Mouse (Mus musculus): ENCODE measurements around the gene Samd4b. TPM values are rescaled to one million over a fixed set of nuclear protein-coding genes. Genes with fewer than 3 reads are reported as not detected.

Samd4b gene
- total RNA-seq, 1 experiment: 30.3 TPM

DNA sequence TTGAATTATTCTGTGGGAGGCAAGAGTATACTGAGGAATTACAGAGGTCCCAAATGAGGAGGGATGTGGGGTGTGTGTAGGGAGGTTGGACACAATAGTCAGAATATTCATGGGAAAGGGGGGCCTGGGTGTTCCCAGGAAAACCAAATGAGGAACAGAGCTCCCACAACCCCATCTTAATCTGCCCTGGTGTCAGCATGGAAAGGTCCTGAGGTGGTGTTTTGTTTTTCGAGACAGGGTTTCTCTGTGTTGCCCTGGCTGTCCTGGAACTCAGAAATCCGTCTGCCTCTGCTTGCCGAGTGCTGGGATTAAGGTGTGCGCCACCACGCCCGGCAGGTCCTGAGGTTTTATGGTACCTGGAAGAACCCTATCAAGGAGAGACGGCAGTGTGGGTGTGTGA lies 239.5 kb downstream of the Samd4b start:
- no peak for DNase-seq (ENCODE audit: low read depth, low spot score)
- Histone ChIP-seq H3K9ac (ENCODE audit: insufficient read depth, low read depth, low read length, poor library complexity, severe bottlenecking) (no peak overlapping the region), H3K4me1 (ENCODE audit: control insufficient read depth in 2 of 2, insufficient read depth in 2 of 2, low read length in 2 of 2, poor library complexity in 1 of 2) (peaks cover 0 to 16% of the 10 kb centered on the region in 2 experiments; a peak in 2 of 4 replicates), H3K27ac (ENCODE audit: insufficient read depth, low read depth, low read length, poor library complexity, severe bottlenecking) (no peak overlapping the region; the same call in 1 of the 2 replicates), H3K4me3 (ENCODE audit: insufficient read depth in 1 of 2, low read depth in 1 of 2, low read length in 2 of 2, poor library complexity in 1 of 2, severe bottlenecking in 1 of 2) (no peak overlapping the region), H3K9me3 (ENCODE audit: control insufficient read depth, insufficient read depth, low read depth, low read length) (no peaks in the 10 kb centered on the region), H3K36me3 (ENCODE audit: control insufficient read depth, insufficient read depth, low read length, poor library complexity, severe bottlenecking) (peaks cover 27% of the 10 kb centered on the region)
- in situ Hi-C loops (cut with MboI; ENCODE audit: low sequenced_read_pairs in 2 of 2, unreplicated experiment in 2 of 2): no loop called here
- TF ChIP-seq MAFK (IDR thresholded peaks at IDR 0.05; ENCODE audit: insufficient read depth, low read depth, low read length) (no peak), ZNF384 (IDR thresholded peaks at IDR 0.05; ENCODE audit: low read depth, low read length) (no peak), CHD2 (IDR thresholded peaks at IDR 0.05; ENCODE audit: low read depth, low read length) (no peak), HCFC1 (IDR thresholded peaks at IDR 0.05; ENCODE audit: borderline replicate concordance, insufficient read depth, low read length) (no peak), ZC3H11A (IDR thresholded peaks at IDR 0.05; ENCODE audit: borderline replicate concordance, low read depth, low read length) (no peak)

- H3K9ac ChIP-seq (ENCODE audit: insufficient read depth, low read depth, low read length, poor library complexity, severe bottlenecking): no peak overlapping the region
- H3K9me3 ChIP-seq (ENCODE audit: control insufficient read depth, insufficient read depth, low read depth, low read length): no peaks in the 10 kb centered on the region
- peaks cover 1 to 16% of the 10 kb centered on the region in 2 experiments; a peak in 3 of 4 replicates for H3K4me1 ChIP-seq (ENCODE audit: control insufficient read depth in 2 of 2, insufficient read depth in 2 of 2, low read length in 2 of 2, poor library complexity in 1 of 2)
- H3K27ac ChIP-seq (ENCODE audit: insufficient read depth, low read depth, low read length, poor library complexity, severe bottlenecking): no peak overlapping the region
- no peak overlapping the region for H3K4me3 ChIP-seq (ENCODE audit: insufficient read depth in 1 of 2, low read depth in 1 of 2, low read length in 2 of 2, poor library complexity in 1 of 2, severe bottlenecking in 1 of 2)
- no peak for DNase-seq (ENCODE audit: low read depth, low spot score)
- peaks cover 32% of the 10 kb centered on the region for H3K36me3 ChIP-seq (ENCODE audit: control insufficient read depth, insufficient read depth, low read length, poor library complexity, severe bottlenecking)
- TF ChIP-seq ZNF384 (IDR thresholded peaks at IDR 0.05; ENCODE audit: low read depth, low read length) (no peak), MAFK (IDR thresholded peaks at IDR 0.05; ENCODE audit: insufficient read depth, low read depth, low read length) (no peak), HCFC1 (IDR thresholded peaks at IDR 0.05; ENCODE audit: borderline replicate concordance, insufficient read depth, low read length) (no peak), CHD2 (IDR thresholded peaks at IDR 0.05; ENCODE audit: low read depth, low read length) (no peak), ZC3H11A (IDR thresholded peaks at IDR 0.05; ENCODE audit: borderline replicate concordance, low read depth, low read length) (no peak)
- in situ Hi-C loops (cut with MboI; ENCODE audit: low sequenced_read_pairs in 2 of 2, unreplicated experiment in 2 of 2): no loop called here
Observed at GRCm38 (mm10) chr7:28357984-28358383, 240.0 kb downstream of the Samd4b start.

- Histone ChIP-seq H3K9me3 (ENCODE audit: control insufficient read depth, insufficient read depth, low read depth, low read length) (no peaks in the 10 kb centered on the region), H3K36me3 (ENCODE audit: control insufficient read depth, insufficient read depth, low read length, poor library complexity, severe bottlenecking) (peaks cover 37% of the 10 kb centered on the region), H3K9ac (ENCODE audit: insufficient read depth, low read depth, low read length, poor library complexity, severe bottlenecking) (no peak overlapping the region), H3K27ac (ENCODE audit: insufficient read depth, low read depth, low read length, poor library complexity, severe bottlenecking) (no peak overlapping the region), H3K4me3 (ENCODE audit: insufficient read depth in 1 of 2, low read depth in 1 of 2, low read length in 2 of 2, poor library complexity in 1 of 2, severe bottlenecking in 1 of 2) (no peak overlapping the region), H3K4me1 (ENCODE audit: control insufficient read depth in 2 of 2, insufficient read depth in 2 of 2, low read length in 2 of 2, poor library complexity in 1 of 2) (peaks cover 2 to 8% of the 10 kb centered on the region in 2 experiments; a peak in 3 of 4 replicates)
- no peak for DNase-seq (ENCODE audit: low read depth, low spot score)
- TF ChIP-seq CHD2 (IDR thresholded peaks at IDR 0.05; ENCODE audit: low read depth, low read length) (no peak), ZNF384 (IDR thresholded peaks at IDR 0.05; ENCODE audit: low read depth, low read length) (no peak), HCFC1 (IDR thresholded peaks at IDR 0.05; ENCODE audit: borderline replicate concordance, insufficient read depth, low read length) (no peak), ZC3H11A (IDR thresholded peaks at IDR 0.05; ENCODE audit: borderline replicate concordance, low read depth, low read length) (no peak), MAFK (IDR thresholded peaks at IDR 0.05; ENCODE audit: insufficient read depth, low read depth, low read length) (no peak)
- in situ Hi-C loops (cut with MboI; ENCODE audit: low sequenced_read_pairs in 2 of 2, unreplicated experiment in 2 of 2): no loop called here
Observed at GRCm38 (mm10) chr7:28356981-28357380, 241.0 kb downstream of the Samd4b start.

- DNase-seq (ENCODE audit: low read depth, low spot score): no peak
- H3K36me3 ChIP-seq (ENCODE audit: control insufficient read depth, insufficient read depth, low read length, poor library complexity, severe bottlenecking): peaks cover 40% of the 10 kb centered on the region
- H3K4me3 ChIP-seq (ENCODE audit: insufficient read depth in 1 of 2, low read depth in 1 of 2, low read length in 2 of 2, poor library complexity in 1 of 2, severe bottlenecking in 1 of 2): no peak overlapping the region
- in situ Hi-C loops (cut with MboI; ENCODE audit: low sequenced_read_pairs in 2 of 2, unreplicated experiment in 2 of 2): no loop called here
- no peak for TF ChIP-seq HCFC1 (IDR thresholded peaks at IDR 0.05; ENCODE audit: borderline replicate concordance, insufficient read depth, low read length)
- TF ChIP-seq ZNF384 (IDR thresholded peaks at IDR 0.05; ENCODE audit: low read depth, low read length): no peak
- no peak for TF ChIP-seq MAFK (IDR thresholded peaks at IDR 0.05; ENCODE audit: insufficient read depth, low read depth, low read length)
- no peak for TF ChIP-seq CHD2 (IDR thresholded peaks at IDR 0.05; ENCODE audit: low read depth, low read length)
- no peak for TF ChIP-seq ZC3H11A (IDR thresholded peaks at IDR 0.05; ENCODE audit: borderline replicate concordance, low read depth, low read length)
- no peak overlapping the region for H3K9ac ChIP-seq (ENCODE audit: insufficient read depth, low read depth, low read length, poor library complexity, severe bottlenecking)
- peaks cover 2 to 4% of the 10 kb centered on the region in 2 experiments; a peak in 2 of 4 replicates for H3K4me1 ChIP-seq (ENCODE audit: control insufficient read depth in 2 of 2, insufficient read depth in 2 of 2, low read length in 2 of 2, poor library complexity in 1 of 2)
- no peak overlapping the region for H3K27ac ChIP-seq (ENCODE audit: insufficient read depth, low read depth, low read length, poor library complexity, severe bottlenecking)
- no peaks in the 10 kb centered on the region for H3K9me3 ChIP-seq (ENCODE audit: control insufficient read depth, insufficient read depth, low read depth, low read length)
Observed at GRCm38 (mm10) chr7:28355221-28355620, 242.7 kb downstream of the Samd4b start.
